Mouse (Mus musculus) stomach, postnatal 0 days (tissue): ENCODE results near the gene Lmbr1l.

Source experiments
- CTCF ChIP-seq: IDR thresholded peaks from 2 replicates; pipeline ENCODE4 v1.5.1; 2016; ENCODE audit warnings: antibody characterized with exemption, low read depth, mild to moderate bottlenecking, moderate library complexity
- EP300 ChIP-seq: optimal IDR thresholded peaks from 2 replicates; pipeline ENCODE3; 2016; ENCODE audit warnings: antibody characterized with exemption

GRCm38 (mm10) chr15:98859319-98860043 is 58.5 kb downstream of the Lmbr1l start:
- TF ChIP-seq EP300 (no peak), CTCF (no peak)
